Mouse (Mus musculus) MEL (cell line): Measurements from ENCODE around the gene Bptf.
"Not testable (repeated sequence)": the region's sequence is repeated elsewhere in the genome, so short reads cannot be mapped to it uniquely, and the experiment has no call there.

Experiments used
- BHLHE40 ChIP-seq: IDR thresholded peaks from 2 replicates; pipeline ENCODE4 v1.6.1; 2012; ENCODE audit warnings: low read depth, mild to moderate bottlenecking, inconsistent platforms, low read length, improper control_type of control experiment, borderline replicate concordance
- CTCF ChIP-seq, 3 experiments: IDR thresholded peaks in 2 of 3; conservative IDR thresholded peaks in 1 of 3; 2 replicates each; pipeline ENCODE4 v1.5.1; 2011 to 2012; ENCODE audit warnings: low read length in 3 of 3, low read depth in 2 of 3, mild to moderate bottlenecking in 2 of 3, improper control_type of control experiment in 1 of 3, inconsistent platforms in 1 of 3, mixed read lengths in 1 of 3, moderate library complexity in 1 of 3; ENCODE audit not compliant: control insufficient read depth in 1 of 3, insufficient read depth in 1 of 3, poor library complexity in 1 of 3, severe bottlenecking in 1 of 3
- MAX ChIP-seq: IDR thresholded peaks from 2 replicates; pipeline ENCODE4 v1.6.1; 2011; ENCODE audit warnings: low read length, improper control_type of control experiment
- MYC ChIP-seq: IDR thresholded peaks from 2 replicates; pipeline ENCODE4 v1.6.1; 2011; ENCODE audit warnings: low read depth, mild to moderate bottlenecking, low read length, improper control_type of control experiment, moderate library complexity
- POLR2A ChIP-seq, 2 experiments: IDR thresholded peaks; 2 replicates each; pipeline ENCODE4 v1.6.1; 2011 to 2012; ENCODE audit warnings: low read length in 2 of 2, mild to moderate bottlenecking in 2 of 2, control low read depth in 1 of 2, improper control_type of control experiment in 1 of 2, low read depth in 1 of 2, moderate library complexity in 1 of 2; ENCODE audit not compliant: control insufficient read depth in 1 of 2, insufficient read depth in 1 of 2, poor library complexity in 1 of 2
- SIN3A ChIP-seq: IDR thresholded peaks from 2 replicates; pipeline ENCODE4 v1.6.1; 2012; ENCODE audit warnings: low read length, improper control_type of control experiment, inconsistent platforms
- TAL1 ChIP-seq: IDR thresholded peaks from 2 replicates; pipeline ENCODE4 v1.6.1; 2012; ENCODE audit warnings: mild to moderate bottlenecking, inconsistent platforms, low read length, moderate library complexity, mixed read lengths
- ZKSCAN1 ChIP-seq: IDR thresholded peaks from 2 replicates; pipeline ENCODE4 v1.6.1; 2012; ENCODE audit warnings: low read depth, mild to moderate bottlenecking, inconsistent platforms, low read length, improper control_type of control experiment, moderate library complexity

DNA sequence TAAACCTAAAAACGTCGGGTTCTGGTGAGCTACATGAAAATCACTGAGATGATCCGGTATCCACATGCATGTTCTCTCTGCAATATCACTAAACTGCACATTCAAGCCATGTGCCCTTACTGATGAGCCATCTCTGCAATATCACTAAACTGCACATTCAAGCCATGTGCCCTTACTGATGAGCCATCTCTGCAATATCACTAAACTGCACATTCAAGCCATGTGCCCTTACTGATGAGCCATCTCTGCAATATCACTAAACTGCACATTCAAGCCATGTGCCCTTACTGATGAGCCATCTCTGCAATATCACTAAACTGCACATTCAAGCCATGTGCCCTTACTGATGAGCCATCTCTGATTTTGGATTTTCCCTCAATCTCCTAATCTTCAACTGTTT, 72.3 kb downstream of the Bptf start:
- TF ChIP-seq SIN3A; CTCF (IDR thresholded peaks at IDR 0.05 in 2 of 3, conservative IDR thresholded peaks at IDR 0.05 in 1 of 3; ENCODE audit: control insufficient read depth in 1 of 3, insufficient read depth in 1 of 3, low read depth in 2 of 3, low read length in 3 of 3, poor library complexity in 1 of 3, severe bottlenecking in 1 of 3); POLR2A (IDR thresholded peaks at IDR 0.05; ENCODE audit: control insufficient read depth in 1 of 2, insufficient read depth in 1 of 2, low read depth in 1 of 2, low read length in 2 of 2, poor library complexity in 1 of 2); BHLHE40; TAL1; MAX; ZKSCAN1; MYC: not testable (repeated sequence)
